ENCODE assay signal across 8 mouse cellular contexts in genomic region chr17:24470701-24471527, GRCm38 (mm10). TPM values are rescaled to one million over a fixed set of nuclear protein-coding genes. Genes with fewer than 3 reads are reported as not detected.
DNase-seq lines count a peak whose midpoint lies in the region; ATAC-seq and TF ChIP-seq lines count a peak whose summit lies in the region.

No protein-coding gene starts in this region.

- WGBS in heart, embryonic 12.5 days = under 1% methylated on average over 68 of the region's 68 CpGs
- WGBS in limb, embryonic 10.5 days = under 1% methylated on average over 68 of the region's 68 CpGs
- under 1% methylated on average over 68 of the region's 68 CpGs for WGBS in midbrain, embryonic 15.5 days

- TF ChIP-seq CTCF in CH12.LX (conservative IDR thresholded peaks at IDR 0.05 in 1 of 2, IDR thresholded peaks at IDR 0.05 in 1 of 2; ENCODE audit: low read depth in 2 of 2, low read length in 2 of 2) = no peak

- H3K9me3 ChIP-seq in CH12.LX (replicated peaks; ENCODE audit: low read length) = no peaks in the 10 kb centered on the region
- H3K9me3 ChIP-seq in heart, embryonic 12.5 days (replicated peaks) = no peaks in the 10 kb centered on the region
- H3K9me3 ChIP-seq in limb, embryonic 10.5 days (replicated peaks) = no peaks in the 10 kb centered on the region
- no peaks in the 10 kb centered on the region for H3K9me3 ChIP-seq in midbrain, embryonic 15.5 days

- H3K4me3 ChIP-seq in CH12.LX (replicated peaks in 1 of 3; ENCODE audit: low read depth in 2 of 3, low read length in 2 of 3, poor library complexity in 1 of 3) = peak overlapping the region; percentile 85 to 98 (median 89)
- peak overlapping the region; percentile 76 for H3K4me3 ChIP-seq in heart, embryonic 12.5 days
- H3K4me3 ChIP-seq in limb, embryonic 10.5 days = peak overlapping the region; percentile 88
- peak overlapping the region; percentile 67 for H3K4me3 ChIP-seq in midbrain, embryonic 15.5 days

- TF ChIP-seq POLR2A in CH12.LX (IDR thresholded peaks at IDR 0.05; ENCODE audit: low read depth, low read length) = no peak

- H3K4me1 ChIP-seq in CH12.LX (ENCODE audit: control insufficient read depth in 1 of 2, insufficient read depth in 2 of 2) = peaks cover 11 to 23% of the 10 kb centered on the region in 2 experiments
- H3K4me1 ChIP-seq in heart, embryonic 12.5 days (replicated peaks) = peaks cover 31% of the 10 kb centered on the region
- H3K4me1 ChIP-seq in limb, embryonic 10.5 days = peaks cover 33% of the 10 kb centered on the region
- peaks cover 24% of the 10 kb centered on the region for H3K4me1 ChIP-seq in midbrain, embryonic 15.5 days

- ATAC-seq in heart, embryonic 12.5 days (ENCODE audit: insufficient number of reproducible peaks, low FRiP score) = peak; percentile 34
- ATAC-seq in midbrain, embryonic 15.5 days (replicated peaks) = peak; percentile 22

- in situ Hi-C loops in CH12.LX (cut with MboI; ENCODE audit: low pct_ligation_motif_present, low pct_unique_long_range_greater_than_20kb, low sequenced_read_pairs) = no loop called here

- dilution Hi-C loops in CH12.LX (cut with MboI; ENCODE audit: extremely low pct_ligation_motif_present, extremely low pct_unique_long_range_greater_than_20kb, low sequenced_read_pairs) = no loop called here

- peak; percentile 93 for DNase-seq in heart, adult 11 months
- DNase-seq in heart, adult 18-20 months = no peak
- no peak for DNase-seq in CH12.LX (ENCODE audit: extremely low read depth)
- DNase-seq in cerebellum, adult 9-10 months = peak; percentile 54
- no peak for DNase-seq in limb, embryonic 10.5 days (ENCODE audit: low spot score)
- DNase-seq in yolk sac, embryonic 10.5 days (ENCODE audit: low spot score) = peak; percentile 48

- H3K27me3 ChIP-seq in CH12.LX (replicated peaks) = no peaks in the 10 kb centered on the region
- no peaks in the 10 kb centered on the region for H3K27me3 ChIP-seq in heart, embryonic 12.5 days (replicated peaks)
- no peaks in the 10 kb centered on the region for H3K27me3 ChIP-seq in limb, embryonic 10.5 days (ENCODE audit: low read depth, poor library complexity, severe bottlenecking)
- H3K27me3 ChIP-seq in midbrain, embryonic 15.5 days (replicated peaks) = no peaks in the 10 kb centered on the region

- H3K79me2 ChIP-seq in CH12.LX (replicated peaks; ENCODE audit: control insufficient read depth, extremely low read depth, insufficient read depth, poor library complexity, severe bottlenecking) = peaks cover 7% of the 10 kb centered on the region; the same call in 1 of the 2 replicates

- no peak for TF ChIP-seq RAD21 in CH12.LX (IDR thresholded peaks at IDR 0.05; ENCODE audit: low read depth, low read length)

- H3K36me3 ChIP-seq in CH12.LX (replicated peaks in 1 of 2; ENCODE audit: control insufficient read depth in 1 of 2, insufficient read depth in 1 of 2, low read length in 1 of 2) = peaks cover 28 to 52% of the 10 kb centered on the region in 2 experiments
- H3K36me3 ChIP-seq in heart, embryonic 12.5 days = peaks cover 35% of the 10 kb centered on the region
- H3K36me3 ChIP-seq in limb, embryonic 10.5 days = peaks cover 38% of the 10 kb centered on the region
- peaks cover 9% of the 10 kb centered on the region for H3K36me3 ChIP-seq in midbrain, embryonic 15.5 days (replicated peaks)

- TF ChIP-seq EP300 in CH12.LX (IDR thresholded peaks at IDR 0.05; ENCODE audit: low read length) = no peak

- H3K9ac ChIP-seq in CH12.LX (ENCODE audit: insufficient read depth, low read depth) = peak overlapping the region; percentile 84
- H3K9ac ChIP-seq in heart, embryonic 12.5 days = peak overlapping the region; percentile 91
- peak overlapping the region; percentile 62 for H3K9ac ChIP-seq in midbrain, embryonic 15.5 days

- H3K27ac ChIP-seq in CH12.LX (ENCODE audit: insufficient read depth, low read depth) = peak overlapping the region; percentile 34; the same call in 1 of the 2 replicates
- peak overlapping the region; percentile 86 for H3K27ac ChIP-seq in heart, embryonic 12.5 days (ENCODE audit: poor library complexity, severe bottlenecking)
- peak overlapping the region; percentile 94 for H3K27ac ChIP-seq in limb, embryonic 10.5 days
- H3K27ac ChIP-seq in midbrain, embryonic 15.5 days = peak overlapping the region; percentile 81

- peak overlapping the region; percentile 97 for H3K4me2 ChIP-seq in CH12.LX (ENCODE audit: insufficient read depth, low read depth, poor library complexity, severe bottlenecking)
- peak overlapping the region; percentile 97 for H3K4me2 ChIP-seq in heart, embryonic 12.5 days
- H3K4me2 ChIP-seq in midbrain, embryonic 15.5 days = peak overlapping the region; percentile 99

TF ChIP-seq in CH12.LX, 34 proteins besides CTCF, POLR2A, EP300 and RAD21:
- no peak for TF ChIP-seq HCFC1 (IDR thresholded peaks at IDR 0.05; ENCODE audit: low read depth, low read length)
- TF ChIP-seq JUN (IDR thresholded peaks at IDR 0.05; ENCODE audit: insufficient read depth, low read depth, low read length) = no peak
- no peak for TF ChIP-seq UBTF (IDR thresholded peaks at IDR 0.05; ENCODE audit: low read depth, low read length)
- TF ChIP-seq IRF4 (IDR thresholded peaks at IDR 0.05; ENCODE audit: low read depth, low read length) = no peak
- TF ChIP-seq SIN3A (IDR thresholded peaks at IDR 0.05; ENCODE audit: low read length) = peak; percentile 18; the same call in 1 of the 2 replicates
- no peak for TF ChIP-seq ZKSCAN1 (IDR thresholded peaks at IDR 0.05; ENCODE audit: borderline replicate concordance, low read depth, low read length)
TF ChIP-seq in CH12.LX: peak in this region for 1.

RNA-seq across cellular contexts. Expression of gene Pgp, which starts 0.7 kb away (rescaled TPM):
- 10 to 100 TPM; 40.1 to 43.5 TPM for total RNA-seq in heart, adult 18-20 months (2021)
- 14.2 and 17.3 TPM in 2 replicates for total RNA-seq in CH12.LX (2012; rRNA removed)
- total RNA-seq in CH12.LX (2014; rRNA removed) = 31.1 and 41.8 TPM in 2 replicates
- polyA plus RNA-seq in CH12.LX (2012; ENCODE audit: insufficient read length, low read depth) = 41.1 and 41.6 TPM in 2 replicates
- polyA plus RNA-seq in heart, embryonic 12.5 days (2016; fragmentation: Nextera tagmentation; extraction: Ambion mirVana) = 71.9 and 73.7 TPM in 2 replicates
- polyA plus RNA-seq in limb, embryonic 10.5 days (2016; fragmentation: Nextera tagmentation; extraction: Ambion mirVana) = 68.8 and 76.1 TPM in 2 replicates
- polyA plus RNA-seq in midbrain, embryonic 15.5 days (2015; fragmentation: Nextera tagmentation; extraction: Ambion mirVana) = 63.7 and 67.1 TPM in 2 replicates

RNA-seq across cellular contexts. Expression of gene E4f1, which starts 0.8 kb away (rescaled TPM):
- 10 to 100 TPM in 1 of 2 experiments, 1 to 10 TPM in 1; 9.8 to 10.1 TPM for total RNA-seq in heart, adult 18-20 months (2021)
- total RNA-seq in CH12.LX (2012; rRNA removed) (21.5 and 22.7 TPM in 2 replicates), CH12.LX (2014; rRNA removed) (10.0 and 10.2 TPM in 2 replicates)
- polyA plus RNA-seq in CH12.LX (2012; ENCODE audit: insufficient read length, low read depth) = 16.2 and 17.4 TPM in 2 replicates
- 22.2 and 22.5 TPM in 2 replicates for polyA plus RNA-seq in heart, embryonic 12.5 days (2016; fragmentation: Nextera tagmentation; extraction: Ambion mirVana)
- polyA plus RNA-seq in limb, embryonic 10.5 days (2016; fragmentation: Nextera tagmentation; extraction: Ambion mirVana) = 35.0 and 38.7 TPM in 2 replicates
- polyA plus RNA-seq in midbrain, embryonic 15.5 days (2015; fragmentation: Nextera tagmentation; extraction: Ambion mirVana) = 53.1 and 55.6 TPM in 2 replicates

RNA-seq across cellular contexts. Expression of gene Bricd5, which starts 2.8 kb away (rescaled TPM):
- not detected for total RNA-seq in heart, adult 18-20 months (2021)
- total RNA-seq in CH12.LX (2012; rRNA removed) (0.98 and 1.1 TPM in 2 replicates), CH12.LX (2014; rRNA removed) (not detected in 2 replicates)
- 0.61 TPM in 1 of 2 replicates, not detected in the other for polyA plus RNA-seq in CH12.LX (2012; ENCODE audit: insufficient read length, low read depth)
- polyA plus RNA-seq in heart, embryonic 12.5 days (2016; fragmentation: Nextera tagmentation; extraction: Ambion mirVana) = not detected in 2 replicates
- 0.24 TPM in 1 of 2 replicates, not detected in the other for polyA plus RNA-seq in limb, embryonic 10.5 days (2016; fragmentation: Nextera tagmentation; extraction: Ambion mirVana)
- polyA plus RNA-seq in midbrain, embryonic 15.5 days (2015; fragmentation: Nextera tagmentation; extraction: Ambion mirVana) = 0.23 and 0.28 TPM in 2 replicates

RNA-seq across cellular contexts. Expression of gene Mlst8, which starts 8.0 kb away (rescaled TPM):
- total RNA-seq in heart, adult 18-20 months (2021) = 10 to 100 TPM in 1 of 2 experiments, 1 to 10 TPM in 1; 8.1 to 10.3 TPM
- 10.0 and 13.6 TPM in 2 replicates for total RNA-seq in CH12.LX (2012; rRNA removed)
- total RNA-seq in CH12.LX (2014; rRNA removed) = 10.9 and 14.0 TPM in 2 replicates
- 21.8 and 24.7 TPM in 2 replicates for polyA plus RNA-seq in CH12.LX (2012; ENCODE audit: insufficient read length, low read depth)
- 17.8 and 20.5 TPM in 2 replicates for polyA plus RNA-seq in heart, embryonic 12.5 days (2016; fragmentation: Nextera tagmentation; extraction: Ambion mirVana)
- polyA plus RNA-seq in limb, embryonic 10.5 days (2016; fragmentation: Nextera tagmentation; extraction: Ambion mirVana) = 31.6 and 42.2 TPM in 2 replicates
- 40.6 and 43.7 TPM in 2 replicates for polyA plus RNA-seq in midbrain, embryonic 15.5 days (2015; fragmentation: Nextera tagmentation; extraction: Ambion mirVana)

RNA-seq across cellular contexts. Expression of gene Caskin1, which starts 17.5 kb away (rescaled TPM):
- total RNA-seq in heart, adult 18-20 months (2021) = under 1 TPM; 0.15 to 0.20 TPM
- total RNA-seq in CH12.LX (2012; rRNA removed) = 0.08 and 0.21 TPM in 2 replicates
- not detected in 2 replicates for total RNA-seq in CH12.LX (2014; rRNA removed)
- 0.71 and 0.80 TPM in 2 replicates for polyA plus RNA-seq in CH12.LX (2012; ENCODE audit: insufficient read length, low read depth)
- polyA plus RNA-seq in heart, embryonic 12.5 days (2016; fragmentation: Nextera tagmentation; extraction: Ambion mirVana) = 0.64 and 0.77 TPM in 2 replicates
- 1.4 and 3.6 TPM in 2 replicates for polyA plus RNA-seq in limb, embryonic 10.5 days (2016; fragmentation: Nextera tagmentation; extraction: Ambion mirVana)
- polyA plus RNA-seq in midbrain, embryonic 15.5 days (2015; fragmentation: Nextera tagmentation; extraction: Ambion mirVana) = 50.3 and 52.9 TPM in 2 replicates

Comparison
In these comparisons a context has a peak if more than half of its experiments do, and no peak if none do; other contexts are left out.
1. DNase-seq: peak in heart, adult 11 months (single experiment), cerebellum, adult 9-10 months (single experiment) and yolk sac, embryonic 10.5 days (single experiment); none in heart, adult 18-20 months (0 of 2), CH12.LX (single experiment) and limb, embryonic 10.5 days (single experiment).
2. H3K27ac ChIP-seq: peak in every context shown above with its lines; median percentile 94 in limb, embryonic 10.5 days; 86 in heart, embryonic 12.5 days; 81 in midbrain, embryonic 15.5 days; 34 in CH12.LX.
3. Peak in every context shown above with its lines, with median percentiles within 50 percentile points of each other: H3K4me2 ChIP-seq, H3K4me3 ChIP-seq and H3K9ac ChIP-seq.